Mouse (Mus musculus): ENCODE results near the gene Jak2.

Gene Jak2

GRCm38 (mm10) chr19:29360251-29360650, 108.6 kb downstream of the Jak2 start:
- in situ Hi-C loops (cut with MseI, MboI), result loop anchor here (10.0 kb wide), 1 partner anchor 135 kb away; no protein-coding TSS in a partner anchor

GRCm38 (mm10) chr19:29361468-29362130, 110.0 kb downstream of the Jak2 start:
- in situ Hi-C loops (cut with MseI, MboI), result loop anchor here (10.0 kb wide), 1 partner anchor 133 kb away; no protein-coding TSS in a partner anchor

GRCm38 (mm10) chr19:29362173-29362930, 110.7 kb downstream of the Jak2 start:
- in situ Hi-C loops (cut with MseI, MboI), result loop anchor here (10.0 kb wide), 1 partner anchor 132 kb away; no protein-coding TSS in a partner anchor

All from mouse trophoblast stem cell (cell line).